Mouse (Mus musculus): ENCODE data around the gene Pcdh7. TPM values are rescaled to one million over a fixed set of nuclear protein-coding genes. Genes with fewer than 3 reads are reported as not detected.

The Pcdh7 gene
- polyA plus RNA-seq, 1 experiment from 2014 or later: 16.8 TPM

- no peaks in the 10 kb centered on the region for H3K27me3 ChIP-seq
- H3K4me3 ChIP-seq: no peak overlapping the region
- H3K9me3 ChIP-seq (replicated peaks): no peaks in the 10 kb centered on the region
- peaks cover 3% of the 10 kb centered on the region for H3K4me1 ChIP-seq
- H3K9ac ChIP-seq: no peak overlapping the region
- no peaks in the 10 kb centered on the region for H3K36me3 ChIP-seq
- H3K4me2 ChIP-seq (replicated peaks): no peak overlapping the region
- no peak for ATAC-seq (ENCODE audit: low FRiP score)
- no peak overlapping the region for H3K27ac ChIP-seq
- 40% methylated on average over 4 of the region's 4 CpGs for WGBS
Measured at GRCm38 (mm10) chr5:57757436-57757898, 39.7 kb downstream of the Pcdh7 start.

GRCm38 (mm10) chr5:57758968-57759367 lies 41.2 kb downstream of the Pcdh7 start:
- no peak overlapping the region for H3K4me2 ChIP-seq (replicated peaks)
- ATAC-seq (ENCODE audit: low FRiP score): no peak
- no peaks in the 10 kb centered on the region for H3K36me3 ChIP-seq
- H3K27ac ChIP-seq: no peak overlapping the region
- no peak overlapping the region for H3K9ac ChIP-seq
- H3K4me1 ChIP-seq: peaks cover 3% of the 10 kb centered on the region
- H3K27me3 ChIP-seq: no peaks in the 10 kb centered on the region
- no peaks in the 10 kb centered on the region for H3K9me3 ChIP-seq (replicated peaks)
- no peak overlapping the region for H3K4me3 ChIP-seq

DNA sequence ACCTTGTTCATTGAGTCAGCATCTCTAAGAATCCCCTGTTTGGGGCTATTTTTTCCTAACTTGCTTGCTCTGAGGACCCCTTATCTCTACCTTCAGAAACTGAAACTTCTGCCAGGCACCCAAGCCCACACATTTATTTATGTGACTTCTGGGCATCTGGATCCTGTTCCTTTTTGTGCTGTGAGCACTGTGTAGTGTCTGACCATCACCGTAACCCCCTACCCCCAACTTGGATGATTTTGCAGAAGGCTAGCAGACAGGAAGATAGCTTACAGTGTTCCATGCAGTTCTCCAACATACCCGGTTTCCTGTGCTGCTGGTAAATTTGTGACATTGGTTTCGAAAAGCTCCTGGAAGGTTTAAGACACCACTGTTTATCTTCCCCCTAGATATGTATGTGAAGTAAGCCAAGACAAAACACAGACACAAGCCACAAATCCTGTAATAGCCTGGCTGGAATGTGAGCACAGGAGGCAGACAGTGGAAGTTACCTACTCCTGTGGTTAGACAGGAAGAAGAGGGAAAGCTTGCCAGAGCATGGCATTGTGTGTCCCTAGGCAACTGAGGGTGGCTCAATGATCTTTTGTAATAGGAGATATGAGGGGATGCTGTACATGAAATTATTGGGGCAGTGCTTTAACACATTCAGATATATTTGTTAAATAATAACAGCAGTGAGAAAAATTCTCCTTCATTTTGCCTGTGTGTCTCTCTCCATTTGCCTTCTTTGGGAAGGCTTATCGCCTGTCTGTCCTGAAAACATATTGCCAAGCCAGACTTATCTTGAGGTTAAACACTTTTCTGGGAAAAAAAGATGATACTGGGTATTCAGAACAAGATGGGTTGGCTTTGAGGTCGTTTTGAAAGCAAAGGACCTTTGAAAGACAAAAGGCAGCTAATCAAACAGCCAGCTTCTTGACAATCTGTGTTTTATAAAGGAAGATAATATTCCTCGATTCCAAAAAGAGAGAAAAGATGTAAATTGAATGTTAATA lies 42.6 kb downstream of the Pcdh7 start:
- no peak for ATAC-seq (ENCODE audit: low FRiP score)
- Histone ChIP-seq H3K9me3 (replicated peaks) (no peaks in the 10 kb centered on the region), H3K9ac (no peak overlapping the region), H3K4me2 (replicated peaks) (no peak overlapping the region), H3K4me1 (peaks cover 3% of the 10 kb centered on the region), H3K36me3 (no peaks in the 10 kb centered on the region), H3K27me3 (no peaks in the 10 kb centered on the region), H3K4me3 (no peak overlapping the region), H3K27ac (no peak overlapping the region)
- 67% methylated on average over 6 of the region's 6 CpGs for WGBS

DNA sequence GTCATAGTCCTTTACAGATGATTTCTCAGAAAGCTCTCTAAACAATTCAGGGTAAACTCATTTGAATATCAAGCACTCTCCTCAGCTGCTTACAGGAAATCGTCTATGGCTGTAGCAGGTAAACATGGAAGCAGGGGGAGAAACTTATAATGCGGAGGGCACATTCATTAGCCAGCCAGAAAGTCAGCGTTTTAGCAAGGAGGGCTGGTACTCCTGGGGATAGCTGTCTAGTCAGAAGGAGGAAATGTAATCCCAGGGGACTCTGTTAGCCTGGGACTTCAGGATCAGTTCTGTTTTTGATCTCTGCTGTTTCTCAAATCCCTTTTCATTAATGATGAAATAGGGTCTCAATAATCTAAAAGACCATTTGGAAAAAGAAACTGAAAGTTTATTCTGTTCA lies 47.6 kb downstream of the Pcdh7 start:
- 38% methylated on average over 3 of the region's 3 CpGs for WGBS
- no peak for ATAC-seq (ENCODE audit: low FRiP score)
- Histone ChIP-seq H3K36me3 (no peaks in the 10 kb centered on the region), H3K27me3 (no peaks in the 10 kb centered on the region), H3K9ac (no peak overlapping the region), H3K9me3 (replicated peaks) (no peaks in the 10 kb centered on the region), H3K4me1 (no peaks in the 10 kb centered on the region), H3K4me3 (no peak overlapping the region), H3K27ac (no peak overlapping the region), H3K4me2 (replicated peaks) (no peak overlapping the region)

GRCm38 (mm10) chr5:57767346-57767745 lies 49.6 kb downstream of the Pcdh7 start:
- no peak overlapping the region for H3K9ac ChIP-seq
- H3K36me3 ChIP-seq: no peaks in the 10 kb centered on the region
- no peak overlapping the region for H3K4me2 ChIP-seq (replicated peaks)
- 64% methylated on average over 3 of the region's 3 CpGs for WGBS
- H3K4me1 ChIP-seq: no peaks in the 10 kb centered on the region
- no peak overlapping the region for H3K27ac ChIP-seq
- no peak for ATAC-seq (ENCODE audit: low FRiP score)
- H3K4me3 ChIP-seq: no peak overlapping the region
- H3K9me3 ChIP-seq (replicated peaks): no peaks in the 10 kb centered on the region
- no peaks in the 10 kb centered on the region for H3K27me3 ChIP-seq

GRCm38 (mm10) chr5:57768469-57769022 lies 50.8 kb downstream of the Pcdh7 start:
- no peaks in the 10 kb centered on the region for H3K27me3 ChIP-seq
- H3K4me2 ChIP-seq (replicated peaks): no peak overlapping the region
- no peak overlapping the region for H3K27ac ChIP-seq
- no peaks in the 10 kb centered on the region for H3K4me1 ChIP-seq
- H3K9me3 ChIP-seq (replicated peaks): no peaks in the 10 kb centered on the region
- H3K4me3 ChIP-seq: no peak overlapping the region
- WGBS: 83% methylated on average over 10 of the region's 10 CpGs
- ATAC-seq (ENCODE audit: low FRiP score): no peak
- H3K9ac ChIP-seq: no peak overlapping the region
- no peaks in the 10 kb centered on the region for H3K36me3 ChIP-seq

DNA sequence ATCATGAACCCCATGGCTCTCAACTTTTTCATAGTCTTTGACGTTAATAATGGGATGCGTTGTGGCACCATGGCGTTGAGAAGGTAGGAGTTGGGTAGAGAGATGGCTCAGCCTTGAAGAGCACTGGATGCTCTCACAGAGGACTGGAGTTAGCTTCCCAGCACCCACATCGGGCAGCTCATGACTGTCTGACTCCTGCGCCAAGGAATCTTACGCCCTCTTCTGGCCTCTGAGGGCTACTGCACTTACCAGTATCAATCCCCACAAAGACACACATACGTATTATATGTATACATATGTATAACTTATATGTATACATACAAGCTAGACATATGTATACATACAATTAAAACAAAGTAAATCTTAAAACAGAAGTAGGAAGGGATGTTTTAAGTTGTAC lies 51.9 kb downstream of the Pcdh7 start:
- Histone ChIP-seq H3K36me3 (no peaks in the 10 kb centered on the region), H3K27me3 (no peaks in the 10 kb centered on the region), H3K27ac (no peak overlapping the region), H3K4me1 (no peaks in the 10 kb centered on the region), H3K4me3 (no peak overlapping the region), H3K4me2 (replicated peaks) (no peak overlapping the region), H3K9ac (no peak overlapping the region), H3K9me3 (replicated peaks) (no peaks in the 10 kb centered on the region)
- no peak for ATAC-seq (ENCODE audit: low FRiP score)
- 95% methylated on average over 7 of the region's 7 CpGs for WGBS

- H3K9me3 ChIP-seq (replicated peaks): no peaks in the 10 kb centered on the region
- H3K36me3 ChIP-seq: no peaks in the 10 kb centered on the region
- no peak overlapping the region for H3K9ac ChIP-seq
- no peak for ATAC-seq (ENCODE audit: low FRiP score)
- H3K27ac ChIP-seq: no peak overlapping the region
- WGBS: 82% methylated on average over 3 of the region's 3 CpGs
- H3K4me1 ChIP-seq: no peaks in the 10 kb centered on the region
- no peak overlapping the region for H3K4me3 ChIP-seq
- H3K4me2 ChIP-seq (replicated peaks): no peak overlapping the region
- H3K27me3 ChIP-seq: no peaks in the 10 kb centered on the region
Measured at GRCm38 (mm10) chr5:57770364-57770763, 52.6 kb downstream of the Pcdh7 start.

DNA sequence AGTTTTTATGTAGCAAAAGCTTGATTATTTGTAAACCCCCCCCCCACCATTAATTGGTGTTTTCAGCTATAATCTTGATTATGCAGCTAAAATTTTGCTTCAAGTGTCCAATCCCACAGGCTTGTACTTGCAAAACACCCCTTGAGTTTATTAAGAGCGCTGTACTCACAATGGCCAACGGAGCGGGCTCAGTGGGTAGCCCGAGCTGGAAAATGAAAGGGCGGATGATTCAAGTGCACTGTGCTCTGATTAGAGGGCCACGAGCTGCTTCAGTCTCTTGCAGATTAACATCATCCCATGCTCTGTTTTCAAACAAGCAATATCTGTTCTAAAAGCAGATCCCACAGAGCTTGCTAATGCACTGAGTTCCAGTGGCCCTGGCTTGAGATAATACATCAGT lies 53.4 kb downstream of the Pcdh7 start:
- Histone ChIP-seq H3K27ac (no peak overlapping the region), H3K9ac (no peak overlapping the region), H3K36me3 (no peaks in the 10 kb centered on the region), H3K4me1 (no peaks in the 10 kb centered on the region), H3K27me3 (no peaks in the 10 kb centered on the region), H3K4me2 (replicated peaks) (no peak overlapping the region), H3K4me3 (no peak overlapping the region), H3K9me3 (replicated peaks) (no peaks in the 10 kb centered on the region)
- 79% methylated on average over 6 of the region's 6 CpGs for WGBS
- no peak for ATAC-seq (ENCODE audit: low FRiP score)

DNA sequence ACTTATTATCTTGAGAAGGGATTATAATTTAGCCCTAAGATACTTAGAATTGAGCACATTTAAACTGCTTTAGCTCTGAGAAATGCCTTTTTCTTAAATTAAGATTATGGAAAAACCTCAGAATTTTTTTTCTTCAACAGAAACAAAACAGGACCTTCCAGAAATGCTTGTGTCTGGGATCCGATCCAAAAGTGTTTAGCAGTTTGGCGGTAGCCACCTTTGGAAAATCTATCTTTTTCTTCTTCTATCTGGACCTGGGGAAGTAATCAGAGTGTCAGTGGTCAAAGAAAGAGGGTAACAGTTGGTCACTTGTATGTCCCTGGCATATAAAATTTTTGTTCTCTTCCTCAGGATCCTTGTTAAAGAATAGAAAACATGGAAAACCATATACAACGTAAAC lies 54.9 kb downstream of the Pcdh7 start:
- Histone ChIP-seq H3K9me3 (replicated peaks) (no peaks in the 10 kb centered on the region), H3K4me3 (no peak overlapping the region), H3K9ac (no peak overlapping the region), H3K36me3 (no peaks in the 10 kb centered on the region), H3K4me1 (no peaks in the 10 kb centered on the region), H3K4me2 (replicated peaks) (no peak overlapping the region), H3K27me3 (no peaks in the 10 kb centered on the region), H3K27ac (no peak overlapping the region)
- 95% methylated on average over 3 of the region's 3 CpGs for WGBS
- no peak for ATAC-seq (ENCODE audit: low FRiP score)

DNA sequence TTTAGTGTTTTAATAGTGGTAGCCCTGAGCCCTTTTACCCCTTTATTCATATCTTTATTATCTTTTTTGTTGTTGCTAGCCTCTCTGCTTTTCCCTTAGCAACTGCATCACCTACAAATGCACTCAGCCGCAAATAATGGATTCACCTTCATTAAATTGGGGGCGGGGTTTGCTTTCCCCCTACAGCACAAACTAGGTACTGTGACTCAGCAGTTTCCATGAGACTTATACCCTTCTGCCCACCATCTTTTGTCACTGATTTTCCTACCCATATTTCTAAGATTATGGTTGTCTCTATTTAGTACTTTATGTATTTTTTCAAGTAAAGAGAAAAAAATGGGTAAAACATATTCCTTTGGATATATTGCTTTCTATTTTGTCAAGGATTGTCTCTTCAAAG lies 56.7 kb downstream of the Pcdh7 start:
- no peak overlapping the region for H3K27ac ChIP-seq
- H3K4me2 ChIP-seq (replicated peaks): no peak overlapping the region
- no peak overlapping the region for H3K9ac ChIP-seq
- H3K4me1 ChIP-seq: no peaks in the 10 kb centered on the region
- no peak for ATAC-seq (ENCODE audit: low FRiP score)
- no peaks in the 10 kb centered on the region for H3K36me3 ChIP-seq
- H3K4me3 ChIP-seq: no peak overlapping the region
- H3K27me3 ChIP-seq: no peaks in the 10 kb centered on the region
- WGBS: 78% methylated on average over 2 of the region's 2 CpGs
- no peaks in the 10 kb centered on the region for H3K9me3 ChIP-seq (replicated peaks)

DNA sequence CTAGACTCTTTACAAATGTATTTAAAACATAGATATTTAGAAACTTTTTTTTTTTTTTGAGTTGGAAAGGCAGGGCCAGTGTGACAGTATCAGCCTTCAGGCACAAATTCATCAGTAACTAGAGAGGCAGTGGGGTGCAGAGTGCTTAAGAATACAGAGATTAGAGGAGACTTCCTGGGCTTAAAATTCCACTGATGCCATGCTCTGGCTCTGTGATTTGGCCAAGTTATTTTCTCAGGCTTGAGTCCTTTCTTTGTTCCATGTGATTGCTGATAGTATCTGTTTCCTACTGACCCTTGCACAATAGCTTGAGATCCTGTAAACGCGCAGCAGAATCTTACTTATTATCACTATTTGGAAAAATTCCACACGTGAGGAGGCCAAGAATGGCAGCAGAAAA lies 60.3 kb downstream of the Pcdh7 start:
- no peak overlapping the region for H3K4me2 ChIP-seq (replicated peaks)
- H3K9ac ChIP-seq: no peak overlapping the region
- H3K36me3 ChIP-seq: no peaks in the 10 kb centered on the region
- H3K27me3 ChIP-seq: no peaks in the 10 kb centered on the region
- no peaks in the 10 kb centered on the region for H3K9me3 ChIP-seq (replicated peaks)
- no peak overlapping the region for H3K27ac ChIP-seq
- 80% methylated on average over 3 of the region's 3 CpGs for WGBS
- no peaks in the 10 kb centered on the region for H3K4me1 ChIP-seq
- ATAC-seq (ENCODE audit: low FRiP score): no peak
- no peak overlapping the region for H3K4me3 ChIP-seq

DNA sequence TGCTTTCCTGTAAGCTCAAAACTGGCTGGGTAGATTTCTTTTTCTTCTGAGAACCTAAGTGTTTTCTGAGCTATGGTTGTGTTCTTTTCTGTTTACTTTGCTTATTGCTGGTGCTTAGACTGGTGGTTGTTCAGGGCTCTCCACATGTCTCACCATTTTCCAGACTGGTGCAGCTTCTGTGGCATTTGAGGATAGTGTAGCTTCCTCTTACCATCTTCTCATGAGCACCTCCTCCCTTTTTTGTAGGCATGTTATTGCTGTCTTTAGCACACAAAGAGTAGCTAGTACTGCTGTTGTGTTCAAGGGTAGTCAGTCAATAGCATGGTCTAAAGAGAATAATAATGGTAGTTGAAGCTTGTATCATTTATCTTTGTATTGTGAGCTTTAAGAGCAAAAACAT lies 62.2 kb downstream of the Pcdh7 start:
- H3K9ac ChIP-seq: no peak overlapping the region

More for the DNA sequence above, 62.2 kb downstream of the Pcdh7 start:
- Histone ChIP-seq H3K9me3 (replicated peaks) (no peaks in the 10 kb centered on the region), H3K27me3 (no peaks in the 10 kb centered on the region), H3K4me2 (replicated peaks) (no peak overlapping the region), H3K4me1 (no peaks in the 10 kb centered on the region), H3K36me3 (no peaks in the 10 kb centered on the region), H3K27ac (no peak overlapping the region), H3K4me3 (no peak overlapping the region)
- ATAC-seq (ENCODE audit: low FRiP score): no peak

Data from hindbrain, embryonic 12.5 days (tissue).